Mouse (Mus musculus) layer of hippocampus, adult 9-10 months (tissue): Measurements from ENCODE around the gene Rab44.
"Not testable (repeated sequence)": the region's sequence is repeated elsewhere in the genome, so short reads cannot be mapped to it uniquely, and the experiment has no call there.

Experiments used
- DNase-seq: peaks from one replicate; pipeline ENCODE4 v3.0.0; 2022; ENCODE audit warnings: low spot score

Rab44 gene

GRCm38 (mm10) chr17:29113591-29114352, at the start of gene Rab44:
TSS of gene Rab44 (plus strand) at chr17:29114145.
- no peak for DNase-seq

DNA sequence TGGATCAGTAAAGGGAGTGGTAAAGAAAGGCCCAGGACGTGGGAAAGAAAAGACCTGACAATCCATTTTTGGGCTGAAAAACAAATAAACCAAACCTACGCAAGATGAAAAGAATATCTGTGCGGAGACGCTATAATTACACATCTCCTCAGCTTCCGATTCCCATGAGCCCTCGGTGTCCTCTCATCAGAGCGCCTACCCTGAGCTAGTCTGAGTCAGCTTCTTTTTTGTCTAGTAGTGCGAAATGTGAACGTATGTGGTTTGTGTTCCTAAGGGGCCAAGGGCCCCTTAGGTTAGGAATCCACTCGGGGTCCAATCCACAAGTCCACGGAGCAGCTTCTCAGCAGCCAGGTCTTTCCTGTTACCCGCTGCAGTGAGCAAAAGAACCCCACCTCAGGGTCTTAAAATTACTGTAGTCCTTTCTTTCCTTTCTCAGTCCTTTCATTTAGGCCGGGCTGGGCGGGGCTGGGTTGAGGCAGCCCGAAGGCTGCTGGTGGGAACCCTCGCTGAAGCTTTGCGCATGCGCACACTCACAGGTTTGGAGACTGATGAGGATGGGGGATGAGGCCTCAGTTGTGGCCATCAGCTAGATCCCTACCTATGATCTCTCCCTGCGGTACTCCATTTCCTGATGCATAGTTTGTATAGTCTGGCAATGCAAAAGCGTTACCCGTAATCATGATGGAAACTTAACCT, 48.6 kb upstream of the Rab44 start:
- DNase-seq, result no peak

GRCm38 (mm10) chr17:29065971-29066370, 48.0 kb upstream of the Rab44 start:
- DNase-seq, result no peak

GRCm38 (mm10) chr17:29067416-29067815, 46.5 kb upstream of the Rab44 start:
- not testable (repeated sequence) for DNase-seq

- no peak for DNase-seq
These were observed 46.1 kb upstream of the Rab44 start for GRCm38 (mm10) chr17:29067847-29068246.

DNA sequence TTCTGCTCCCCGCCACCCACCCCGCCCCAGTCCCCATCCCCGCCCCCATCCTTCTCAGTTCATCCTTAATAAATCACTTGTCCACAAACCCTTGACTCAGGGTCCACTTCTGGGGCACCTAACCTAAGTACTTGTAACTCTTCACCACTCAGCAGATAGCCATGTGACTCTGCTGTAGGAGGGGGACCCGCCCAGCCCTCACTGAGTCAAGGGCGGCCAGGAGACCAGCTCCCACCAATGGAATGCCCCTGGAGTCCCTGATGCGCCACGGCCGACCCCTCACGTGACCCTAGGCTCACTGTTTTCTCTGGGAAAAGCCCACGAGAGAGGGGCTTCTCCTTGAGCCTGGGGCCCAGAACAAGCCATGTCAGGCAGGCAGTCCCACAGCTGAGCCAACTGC, 44.9 kb upstream of the Rab44 start:
- no peak for DNase-seq

DNA sequence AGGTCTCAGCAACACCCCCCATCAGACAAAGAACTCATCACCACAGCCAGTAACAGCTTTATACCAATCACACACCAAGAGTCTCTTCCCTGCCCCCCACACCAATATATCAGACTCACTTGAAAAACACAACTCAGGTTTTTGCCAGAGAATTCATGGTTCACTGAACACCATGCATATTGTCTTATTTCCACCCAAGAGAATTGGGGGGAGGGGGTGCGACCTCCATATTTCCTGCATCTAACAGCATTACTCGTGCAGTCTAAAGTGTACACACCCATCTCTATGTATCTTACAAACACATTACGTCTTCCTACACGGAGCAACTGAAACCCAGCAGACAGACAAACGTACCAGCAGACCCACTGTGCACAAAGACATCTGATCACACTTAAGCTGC, 42.1 kb upstream of the Rab44 start:
- DNase-seq, result no peak

GRCm38 (mm10) chr17:29072701-29073307, 41.1 kb upstream of the Rab44 start:
- DNase-seq, result no peak

- DNase-seq, result no peak
These were observed 40.6 kb upstream of the Rab44 start for GRCm38 (mm10) chr17:29073313-29073712.

DNA sequence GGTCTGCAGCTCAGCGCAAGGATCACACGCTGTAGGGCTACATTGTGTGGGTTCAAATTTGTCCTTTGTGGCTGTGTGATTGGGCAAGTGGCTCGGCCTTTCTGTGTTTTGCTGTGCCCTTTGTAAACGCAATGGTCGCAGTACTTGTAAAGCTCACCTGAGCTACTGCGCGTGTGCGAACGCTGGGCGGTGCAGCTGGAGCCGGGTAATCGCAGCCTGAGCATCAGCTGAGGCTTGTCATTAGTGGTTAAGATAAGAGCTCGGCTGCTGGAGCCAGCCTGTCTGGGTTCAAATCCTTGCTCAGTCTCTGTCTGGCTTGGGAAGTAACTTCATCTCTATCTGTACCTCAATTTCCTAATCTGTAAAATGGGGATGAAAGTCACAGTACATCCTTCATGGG, 39.9 kb upstream of the Rab44 start:
- no peak for DNase-seq

- DNase-seq, result no peak
These were observed 37.7 kb upstream of the Rab44 start for GRCm38 (mm10) chr17:29076235-29076634.

GRCm38 (mm10) chr17:29077786-29078509, 36.0 kb upstream of the Rab44 start:
- no peak for DNase-seq

- no peak for DNase-seq
These were observed 35.2 kb upstream of the Rab44 start for GRCm38 (mm10) chr17:29078519-29079383.

GRCm38 (mm10) chr17:29080758-29081617, 33.0 kb upstream of the Rab44 start:
- DNase-seq, result no peak

- DNase-seq, result no peak
These were observed 32.1 kb upstream of the Rab44 start for GRCm38 (mm10) chr17:29081618-29082381.

- DNase-seq, result no peak
These were observed 30.4 kb upstream of the Rab44 start for GRCm38 (mm10) chr17:29083586-29083985.

DNA sequence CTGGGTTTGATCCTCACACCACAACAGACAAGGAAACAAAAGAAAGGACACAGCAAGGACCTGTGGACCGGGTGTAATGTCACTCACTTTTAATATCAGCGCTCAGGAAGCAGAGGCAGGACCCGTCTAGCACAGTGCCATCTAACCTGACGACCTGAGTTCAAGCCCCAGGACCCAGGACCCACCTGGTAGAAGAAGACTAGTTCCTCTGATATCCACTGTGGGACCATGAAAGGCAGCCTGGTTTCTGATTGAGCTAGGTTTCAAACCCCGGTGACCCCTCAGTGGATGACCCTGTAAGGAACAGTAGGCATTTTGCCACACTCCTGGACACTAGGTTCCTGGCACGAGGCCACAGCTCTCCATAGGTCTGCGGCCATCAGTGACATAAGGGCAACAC, 29.3 kb upstream of the Rab44 start:
- DNase-seq, result no peak

- DNase-seq, result no peak
These were observed 28.7 kb upstream of the Rab44 start for GRCm38 (mm10) chr17:29085266-29085665.

DNA sequence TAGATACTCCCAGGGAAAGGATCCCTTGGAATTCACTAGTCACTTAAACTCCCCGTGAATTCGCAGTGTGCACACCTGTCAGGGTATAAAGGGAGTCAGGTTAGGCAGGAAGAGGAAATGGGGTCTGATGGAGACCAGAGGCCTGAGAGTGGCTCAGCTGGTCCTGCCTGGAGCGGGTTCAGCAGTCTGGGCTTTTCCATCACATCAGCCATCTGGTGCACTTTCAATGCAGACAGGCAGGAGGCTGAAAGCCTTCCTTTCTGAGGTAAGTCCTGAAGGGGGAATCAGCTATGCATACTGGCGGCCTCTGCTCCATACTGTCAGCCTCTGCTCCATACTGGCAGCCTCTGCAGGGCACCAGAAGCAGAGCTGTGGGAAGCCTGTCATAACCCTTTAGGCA, 27.0 kb upstream of the Rab44 start:
- DNase-seq, result no peak

GRCm38 (mm10) chr17:29090776-29091175, 23.2 kb upstream of the Rab44 start, which contains the start of gene Cdkn1a:
TSS of gene Cdkn1a (plus strand) at chr17:29090976.
- DNase-seq, result no peak
